Mouse (Mus musculus) fat pad, adult 2 months (tissue): Measurements from ENCODE around the gene Vps54.
"Not testable (repeated sequence)": the region's sequence is repeated elsewhere in the genome, so short reads cannot be mapped to it uniquely, and the experiment has no call there.

Experiments
- DNase-seq: peaks from one replicate; pipeline ENCODE4 v3.0.0-alpha.2; 2011; ENCODE audit warnings: low read depth, low spot score; ENCODE audit errors: extremely low read depth

Gene Vps54

DNA sequence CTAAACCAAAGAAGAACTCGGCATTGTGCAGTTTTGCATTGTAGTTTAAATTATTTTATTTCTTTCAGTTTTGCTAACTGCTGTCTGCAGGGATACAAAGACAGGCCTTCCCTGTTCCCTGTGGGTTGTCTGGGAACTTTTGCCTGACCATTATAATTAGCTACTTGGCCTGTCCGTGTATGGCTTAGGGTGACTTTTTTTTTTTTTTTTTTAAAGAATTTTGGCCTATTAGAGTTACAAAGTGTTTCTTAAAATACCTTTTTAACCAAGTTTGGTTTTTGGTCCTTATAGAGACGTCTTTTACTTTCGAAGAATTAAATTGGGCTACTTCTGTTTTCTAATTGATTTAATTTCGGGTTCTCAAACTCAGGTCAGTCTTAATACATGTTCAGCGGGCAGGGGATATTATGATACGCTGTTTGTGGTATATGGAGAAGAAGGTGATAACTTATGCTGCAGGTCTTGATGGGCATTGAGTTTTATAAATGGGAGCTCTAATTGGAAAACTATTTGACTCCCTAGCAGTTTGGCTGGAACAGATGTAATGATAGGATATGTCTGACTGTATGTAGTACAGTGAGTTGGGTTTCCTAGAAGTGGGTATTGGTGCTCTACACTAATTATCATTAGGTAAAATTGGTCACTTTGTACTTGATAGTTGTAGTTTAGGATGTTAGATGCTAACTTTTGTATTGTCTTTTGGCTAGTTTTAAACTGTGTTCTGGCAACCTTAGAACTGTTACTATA is 855 bp downstream of the Vps54 start:
- no peak for DNase-seq

DNA sequence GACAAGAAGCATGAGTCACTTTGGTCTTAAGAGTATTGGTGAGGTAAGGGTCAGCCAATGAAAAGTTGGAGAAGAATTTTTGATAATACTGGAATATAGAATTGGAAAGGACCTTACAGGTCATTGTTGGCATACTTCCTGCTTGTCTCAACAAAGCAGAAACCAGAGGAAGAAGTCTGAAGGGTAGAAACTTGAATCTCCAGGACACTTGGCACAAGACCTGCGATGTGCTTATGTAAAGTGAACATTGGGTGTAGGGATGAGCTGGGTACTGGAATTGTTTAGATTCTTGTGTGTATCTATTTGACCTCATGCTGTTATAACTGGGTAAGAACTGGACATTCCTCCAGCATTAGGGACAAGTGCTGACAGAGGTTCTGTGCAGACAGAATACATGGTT is 2.3 kb downstream of the Vps54 start:
- no peak for DNase-seq

DNA sequence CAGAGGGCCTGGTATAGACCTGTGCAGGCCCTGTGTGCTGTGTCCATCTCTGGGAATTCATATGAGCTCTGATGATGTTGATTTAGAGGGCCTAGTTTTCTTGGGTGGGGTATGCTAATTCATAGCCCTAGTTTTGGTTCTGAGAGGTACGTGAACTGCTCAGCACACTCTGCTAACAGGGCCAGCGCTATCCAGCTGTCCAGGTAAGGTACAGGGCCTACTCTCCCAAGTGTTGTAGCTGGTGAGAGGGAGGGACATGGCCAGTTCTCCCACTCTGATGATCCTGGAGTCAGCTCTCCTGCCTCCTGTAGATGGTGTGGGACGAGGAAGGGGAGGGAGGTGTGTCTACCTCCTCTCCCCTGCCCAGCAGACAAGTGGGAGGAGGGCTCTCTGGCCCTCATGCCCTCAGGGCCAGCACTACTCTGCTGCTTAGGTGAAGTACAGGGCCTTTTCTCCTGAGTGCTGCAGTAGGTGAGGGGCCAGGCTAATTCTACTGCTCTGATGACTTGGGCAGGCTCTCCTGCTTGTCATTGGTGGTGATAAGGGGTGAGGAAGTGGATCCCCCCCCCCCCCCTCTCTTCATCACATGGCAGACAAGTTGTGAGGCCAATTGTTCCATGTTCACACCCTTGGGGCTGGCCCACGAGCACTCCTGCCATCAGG is 8.3 kb downstream of the Vps54 start:
- DNase-seq = no peak

DNA sequence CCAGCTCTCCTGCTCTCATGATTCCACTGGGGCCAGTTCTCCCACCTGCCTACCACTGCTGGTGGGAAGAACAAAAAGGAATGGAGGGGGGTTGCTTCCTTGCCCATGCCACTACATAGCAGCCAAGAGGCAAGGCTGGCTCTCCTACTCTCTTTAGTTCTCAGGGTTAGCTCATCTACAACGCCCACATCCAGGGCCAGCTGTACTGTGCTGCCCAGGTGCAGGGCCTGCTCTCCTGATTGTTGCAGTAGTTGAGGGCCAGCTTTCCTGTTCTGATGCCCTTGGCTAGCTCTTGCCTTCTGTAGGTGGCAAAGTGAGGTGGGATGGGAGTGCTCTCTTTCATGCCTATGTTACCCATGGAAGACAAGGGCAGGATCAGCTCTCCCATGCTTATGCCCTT is 8.9 kb downstream of the Vps54 start:
- DNase-seq = peak; percentile 54

DNA sequence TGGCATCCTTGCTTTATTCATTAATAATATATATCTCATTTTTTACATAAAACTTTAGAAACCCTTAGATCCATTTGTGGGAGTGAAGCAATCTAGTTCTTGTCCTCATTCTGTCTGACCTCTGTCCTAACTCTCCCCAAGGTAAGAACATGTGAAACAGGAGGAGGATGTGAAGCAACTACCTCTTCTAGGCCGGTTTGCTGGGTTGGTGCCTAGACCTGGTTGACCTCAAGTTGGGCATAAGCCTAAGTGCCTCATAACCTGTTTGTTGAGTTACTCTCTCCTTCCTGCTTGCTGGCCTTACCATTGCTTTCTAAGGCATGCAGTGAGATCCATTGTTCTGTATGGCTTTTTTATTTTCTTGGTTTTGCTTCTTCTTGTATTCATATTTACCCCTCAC is 11.3 kb downstream of the Vps54 start:
- DNase-seq = peak; percentile 92

DNA sequence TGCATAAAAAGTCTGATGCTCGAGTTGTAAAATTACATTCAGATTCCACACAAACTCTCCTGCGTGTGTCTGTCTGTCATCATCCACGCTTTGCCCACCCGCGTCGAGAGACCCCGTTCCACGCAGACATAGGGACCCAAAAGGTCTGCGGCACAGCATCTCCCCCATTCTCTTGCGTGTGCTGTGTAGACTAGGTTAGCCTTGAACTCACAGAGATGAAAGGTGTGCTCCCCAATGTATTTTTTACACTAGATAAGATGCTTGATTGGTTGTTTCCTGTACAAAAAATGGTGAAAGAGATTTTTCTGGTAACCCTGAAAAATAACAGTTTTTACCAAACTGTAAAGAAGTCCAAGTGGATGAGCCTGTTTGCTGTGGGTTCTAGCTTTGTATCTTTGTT is 19.5 kb downstream of the Vps54 start:
- not testable (repeated sequence) for DNase-seq

DNA sequence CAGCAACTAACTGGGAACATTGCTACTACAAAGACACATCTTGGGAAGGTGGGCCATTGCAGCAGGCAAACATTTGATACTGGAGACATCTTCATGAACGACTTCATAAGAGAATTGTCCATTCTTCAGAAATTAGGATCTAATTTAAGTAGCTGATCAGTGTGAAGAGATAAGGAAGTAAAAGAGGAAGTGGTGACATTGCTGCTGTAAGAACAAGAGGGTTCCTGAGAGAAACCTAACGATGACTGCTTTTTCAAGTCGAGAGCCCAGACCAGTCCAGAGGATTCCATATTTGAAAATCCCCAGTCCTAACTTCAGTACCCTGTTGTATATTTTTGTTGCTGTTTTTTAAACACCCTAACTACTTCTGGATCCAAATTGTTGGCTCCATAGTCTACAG is 26.3 kb downstream of the Vps54 start:
- DNase-seq = no peak

DNA sequence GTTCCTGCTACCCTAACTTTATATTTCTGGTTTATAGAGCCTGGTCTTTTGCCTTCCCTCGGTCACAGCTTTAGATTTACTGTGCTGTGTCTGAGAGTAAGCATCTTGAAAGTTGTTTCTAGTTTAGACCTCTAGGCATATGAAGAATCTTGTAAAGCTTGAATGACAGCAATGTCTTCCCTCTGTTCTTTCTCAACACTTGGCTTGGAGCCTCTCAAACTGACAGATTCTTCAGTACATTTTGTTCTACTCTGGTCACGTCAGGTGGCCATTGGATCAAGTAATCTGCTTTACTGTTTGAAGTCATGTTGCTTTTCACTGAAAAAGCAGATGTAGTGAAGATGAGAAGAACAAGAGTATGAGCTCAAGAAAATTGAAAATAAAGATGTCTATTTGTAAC is 37.1 kb downstream of the Vps54 start:
- peak; percentile 93 for DNase-seq

DNA sequence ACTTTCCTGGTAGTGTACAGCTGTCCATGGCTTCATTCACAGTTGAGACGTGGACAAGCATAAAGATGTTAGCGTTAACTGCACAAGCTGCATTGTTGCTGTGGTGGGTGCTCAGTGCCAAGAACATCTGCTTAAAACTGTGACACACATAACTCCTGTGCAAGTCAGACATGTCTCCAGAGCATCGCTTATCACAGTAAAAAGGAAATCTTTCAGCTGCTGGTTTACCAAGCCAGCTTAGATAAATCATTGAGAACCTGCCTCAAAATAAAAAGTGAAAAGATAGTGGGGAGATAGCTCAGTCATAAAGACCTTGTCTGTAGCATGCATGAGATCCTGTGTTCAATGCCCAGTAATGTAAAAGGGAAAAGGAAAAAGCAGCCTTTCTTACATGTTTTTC is 47.3 kb downstream of the Vps54 start:
- no peak for DNase-seq

DNA sequence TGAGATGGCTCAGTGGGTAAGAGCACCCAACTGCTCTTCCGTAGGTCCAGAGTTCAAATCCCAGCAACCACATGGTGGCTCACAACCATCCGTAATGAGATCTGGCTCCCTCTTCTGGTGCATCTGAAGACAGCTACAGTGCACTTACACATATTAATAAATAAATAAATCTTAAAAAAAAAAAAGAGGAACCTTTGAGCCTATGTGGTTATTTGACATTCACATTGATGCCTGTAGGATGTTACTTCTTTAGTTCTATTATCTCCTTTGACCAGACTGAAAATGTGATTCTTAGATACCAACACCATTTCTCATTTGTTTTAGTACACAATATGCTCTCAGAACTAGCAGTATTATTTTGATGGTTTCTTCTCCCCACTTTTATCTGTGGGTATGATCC is 49.1 kb downstream of the Vps54 start:
- DNase-seq = not testable (repeated sequence)

DNA sequence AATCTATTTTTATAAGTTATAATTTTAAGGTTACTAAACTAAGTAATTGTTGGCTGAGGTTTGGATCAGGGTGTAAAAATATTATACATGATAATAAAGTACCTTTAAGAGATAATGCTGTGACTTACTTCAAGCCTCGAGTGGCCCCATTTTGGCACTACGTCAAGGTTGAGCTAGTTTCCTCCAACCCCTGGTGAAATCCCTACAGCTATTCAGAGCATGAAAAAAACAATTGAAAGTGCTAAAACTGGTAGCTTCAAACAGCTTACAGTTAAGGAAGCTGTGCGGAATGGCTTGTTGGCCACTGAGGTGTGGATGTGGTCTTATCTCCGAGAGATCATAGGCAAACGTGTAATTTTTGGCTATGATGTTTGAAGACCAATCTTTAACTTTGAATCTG is 56.4 kb downstream of the Vps54 start:
- no peak for DNase-seq

DNA sequence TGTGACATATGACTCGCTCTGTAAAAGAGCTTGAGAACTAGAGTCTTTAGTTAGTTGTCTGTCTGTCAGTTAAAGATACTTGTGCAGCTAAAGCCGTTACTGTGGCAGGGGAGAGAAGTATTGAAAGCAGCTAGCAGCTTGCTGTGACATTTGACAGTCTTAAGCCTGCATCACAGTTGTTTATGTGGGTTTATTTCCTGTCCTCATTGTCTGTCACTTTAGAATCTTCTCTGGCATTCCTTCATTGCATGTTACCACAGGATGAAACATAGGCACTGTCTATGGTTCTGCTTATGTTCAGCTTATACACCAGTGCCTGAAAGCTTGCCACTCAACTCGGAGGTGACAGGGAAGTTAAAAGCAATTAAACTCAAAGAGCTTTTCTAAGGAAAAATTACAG is 64.5 kb downstream of the Vps54 start:
- DNase-seq = no peak

DNA sequence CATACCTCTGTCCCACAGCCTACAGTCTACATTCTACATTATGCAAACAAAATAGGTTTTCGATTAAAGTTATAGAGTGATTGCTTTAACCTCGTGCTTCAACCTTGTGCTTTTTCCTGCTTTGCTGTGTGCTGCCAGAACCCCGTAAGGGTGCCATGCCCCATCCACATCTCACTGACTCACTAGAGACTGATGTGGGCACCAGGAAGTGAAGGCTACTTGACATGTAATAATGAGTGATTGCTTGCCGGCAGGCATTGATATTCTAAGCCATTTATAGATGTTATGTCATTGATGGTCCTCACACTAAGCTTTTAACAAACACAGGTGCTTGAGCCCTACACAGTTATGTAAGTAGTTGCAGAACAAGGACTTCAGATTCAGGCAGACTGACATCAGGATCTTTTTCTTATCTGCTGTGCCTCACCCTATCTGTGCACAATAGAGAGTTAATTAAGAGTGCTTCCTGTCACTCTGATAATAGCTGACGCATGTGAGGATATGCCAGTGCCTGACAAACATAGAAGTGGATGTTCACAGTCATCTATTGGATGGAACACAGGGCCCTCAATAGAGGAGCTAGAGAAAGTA is 68.1 kb downstream of the Vps54 start:
- DNase-seq = no peak

DNA sequence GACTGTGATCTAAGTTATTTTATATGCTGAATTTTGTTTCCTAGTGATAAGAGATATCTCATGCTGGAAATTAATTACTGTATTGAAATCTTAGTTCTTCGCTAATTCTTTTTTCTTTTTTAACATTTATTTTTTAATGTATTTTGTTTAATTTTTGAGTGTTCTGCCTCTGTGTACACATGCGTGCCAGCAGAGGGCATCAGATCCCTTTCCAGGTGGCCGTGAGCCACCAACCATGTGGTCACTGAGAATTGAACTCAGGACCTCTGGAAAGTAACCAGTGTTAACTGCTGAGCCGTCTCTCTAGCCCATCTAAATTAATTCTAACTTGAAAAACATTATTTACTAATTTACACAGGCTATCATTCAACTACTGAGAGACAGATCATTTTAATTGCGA is 69.0 kb downstream of the Vps54 start:
- DNase-seq = no peak

DNA sequence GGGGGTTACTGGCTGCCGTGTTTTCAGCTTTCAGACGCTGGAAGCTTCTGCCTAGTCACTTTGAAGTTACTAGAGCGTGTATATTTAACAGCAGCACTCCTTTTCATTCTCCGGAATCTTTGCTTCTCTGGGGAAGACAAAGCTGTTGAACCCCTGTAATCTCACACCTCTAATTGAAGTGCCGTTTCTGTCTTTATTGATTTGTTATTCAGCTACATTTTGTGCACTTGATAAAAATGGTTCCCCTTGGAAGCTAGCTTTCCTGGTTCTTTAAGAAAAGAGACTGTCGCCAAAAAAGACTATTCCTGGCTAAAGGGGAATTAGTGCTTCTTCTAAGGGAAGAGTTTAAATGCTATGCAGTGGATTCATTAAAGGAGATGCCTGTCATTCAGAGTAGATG is 70.4 kb downstream of the Vps54 start:
- DNase-seq = no peak

DNA sequence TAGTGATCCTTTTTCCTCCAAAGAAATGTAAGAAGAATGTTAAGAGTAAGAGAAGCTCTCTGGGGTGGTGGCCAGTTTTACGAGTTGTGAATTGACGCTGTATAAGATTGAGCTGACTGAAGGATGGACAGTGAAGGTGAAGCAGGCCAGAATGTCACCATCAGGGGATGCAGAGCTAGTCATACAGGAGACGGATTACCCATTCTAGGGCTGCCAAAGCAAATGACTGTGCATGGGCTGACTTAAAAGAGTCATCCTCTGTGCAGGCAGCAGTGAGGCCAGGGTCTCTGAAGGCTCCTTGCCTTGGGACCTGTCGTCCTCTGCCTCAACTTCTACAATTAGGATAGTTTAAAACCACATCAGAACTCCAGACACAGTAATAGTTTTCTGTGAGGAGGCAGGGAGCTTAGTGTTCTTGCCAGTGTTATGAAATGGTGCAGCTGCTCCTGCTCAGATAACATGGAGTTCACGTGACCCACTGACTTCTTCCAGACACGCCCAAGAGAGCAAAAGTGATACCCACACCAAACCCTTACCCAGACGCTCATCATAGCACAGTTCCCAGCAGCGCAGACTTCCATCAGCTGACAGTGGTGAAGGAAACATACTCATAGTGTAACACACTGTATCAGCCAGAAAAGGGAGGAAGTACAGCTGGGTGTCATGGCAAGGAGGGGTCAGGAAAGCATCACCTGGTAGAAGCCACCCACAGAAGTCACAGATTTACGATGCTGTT is 75.0 kb downstream of the Vps54 start:
- no peak for DNase-seq

DNA sequence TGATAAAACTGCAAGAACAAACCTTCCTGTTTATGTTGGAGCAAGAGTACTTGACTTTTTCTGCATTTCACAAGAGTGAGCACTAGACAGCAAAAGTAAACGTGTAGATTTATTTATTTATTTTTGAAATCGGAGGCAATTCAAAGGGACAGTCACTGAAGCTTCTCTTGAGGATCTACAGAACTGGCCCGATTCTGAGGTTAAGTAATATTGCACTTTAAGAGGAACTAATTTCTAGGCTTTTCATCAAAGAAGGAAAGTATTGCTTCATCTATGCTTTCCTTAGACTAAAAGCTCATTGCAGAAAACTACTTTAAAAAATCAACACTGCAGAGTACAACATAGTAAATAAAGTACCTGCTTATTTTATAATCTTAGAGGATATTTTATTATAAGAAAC is 82.5 kb downstream of the Vps54 start:
- DNase-seq = no peak

DNA sequence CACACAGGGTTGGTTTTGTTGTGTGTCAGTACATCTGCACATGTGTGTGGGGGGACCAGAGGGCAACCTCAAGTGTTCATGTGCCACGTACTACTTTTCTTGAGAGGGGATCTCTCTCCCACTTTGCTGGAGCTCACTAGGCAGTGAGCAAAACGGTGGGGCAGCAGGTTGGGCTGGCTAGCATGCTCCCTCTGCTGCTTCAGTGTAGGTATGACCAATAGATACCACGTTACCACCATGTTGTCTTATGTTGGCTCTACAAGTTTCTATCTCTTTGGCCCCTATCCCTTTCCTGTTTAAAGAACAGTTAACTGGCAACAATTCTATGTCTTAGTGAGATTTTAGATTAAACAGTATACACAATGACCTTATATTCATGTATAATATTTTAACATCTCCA is 83.3 kb downstream of the Vps54 start:
- no peak for DNase-seq

DNA sequence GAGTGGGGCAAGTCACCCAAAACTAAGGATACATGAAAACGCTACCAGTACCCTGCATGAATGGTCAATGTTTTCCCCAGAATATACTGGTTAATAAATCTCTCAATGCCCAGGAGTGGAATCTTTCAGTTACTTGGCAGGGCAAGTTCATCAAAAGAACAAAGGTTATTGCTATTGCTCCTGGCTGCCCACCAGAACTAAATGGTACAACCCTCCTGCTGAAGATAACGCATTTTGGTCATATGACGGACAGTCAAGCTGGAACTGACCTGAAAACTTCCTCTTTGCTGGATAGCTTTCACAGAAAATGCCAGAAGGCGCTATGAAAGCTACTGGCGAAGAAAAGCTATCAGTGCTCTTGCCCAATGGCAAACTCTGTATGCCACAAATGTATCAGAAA is 86.7 kb downstream of the Vps54 start:
- DNase-seq = no peak

DNA sequence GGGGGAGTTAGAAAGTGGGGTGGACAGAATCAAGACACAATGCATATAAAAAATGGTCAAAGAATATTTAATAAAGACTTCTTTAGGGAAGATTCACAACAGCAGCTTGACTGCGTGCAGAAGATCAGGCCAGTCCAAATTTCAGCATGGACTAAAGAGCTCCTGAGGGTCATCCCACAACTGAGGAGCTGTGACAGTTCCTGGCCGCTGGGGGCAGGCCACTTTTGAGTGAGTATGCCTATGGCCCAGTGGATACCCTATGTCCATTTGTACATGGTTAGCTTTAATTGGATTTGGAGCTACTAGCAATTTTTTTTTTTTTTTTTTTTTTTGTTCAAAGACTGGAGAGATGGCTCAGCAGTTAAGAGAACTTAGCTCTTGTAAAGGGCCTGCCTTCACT is 87.7 kb downstream of the Vps54 start:
- no peak for DNase-seq

DNA sequence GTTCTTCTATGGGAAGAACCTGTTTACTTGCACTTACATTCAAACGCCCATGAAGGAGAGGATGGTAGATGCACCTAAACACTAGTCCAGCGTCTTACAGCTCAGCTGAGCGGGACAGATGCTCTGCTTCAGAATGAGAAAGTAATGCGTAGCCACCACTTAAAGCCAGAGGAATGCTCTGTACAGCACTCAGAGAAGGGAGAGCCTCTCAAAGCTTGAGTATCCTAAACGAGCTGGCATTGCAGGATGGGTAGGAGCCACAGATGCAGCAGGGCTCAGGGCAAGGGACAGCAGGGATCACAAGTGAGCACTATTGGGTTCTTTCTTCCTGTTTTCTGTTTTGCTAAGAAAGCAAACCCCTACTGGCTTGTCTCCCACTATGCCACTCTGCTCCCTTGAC is 88.4 kb downstream of the Vps54 start:
- DNase-seq = no peak

DNA sequence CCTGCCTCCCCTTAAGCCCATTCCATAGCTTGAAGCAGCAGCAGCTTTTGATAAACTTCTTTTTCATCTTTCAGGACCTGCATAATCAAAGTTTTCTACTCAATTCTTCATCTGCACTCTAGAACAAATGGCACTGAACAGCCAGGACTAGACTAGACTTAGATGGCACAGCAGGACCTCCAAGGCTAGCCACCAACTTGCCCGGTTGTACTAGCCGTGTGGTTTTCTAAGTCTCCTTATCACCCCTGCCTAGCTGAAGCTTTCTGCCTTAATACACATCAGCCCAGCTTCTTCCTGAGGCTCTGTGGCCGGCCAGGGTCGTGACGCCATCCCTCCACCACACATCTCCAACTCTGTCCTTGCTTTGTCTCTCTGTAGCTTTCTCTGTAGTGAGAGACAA is 89.1 kb downstream of the Vps54 start:
- DNase-seq = no peak
